Mouse (Mus musculus) cerebellum, postnatal 36 days (tissue): ENCODE measurements at regions not wholly inside any gene's neighbourhood (a gene's known extent, or its start where the extent isn't known, plus 50 kb on each side); places are given as distances from the start of the nearest gene placed in this dataset.

Experiments used
- DNase-seq, 2 experiments: peaks; one replicate each; pipeline ENCODE4 v3.0.0; 2021 to 2022; ENCODE audit warnings: mixed read lengths in 2 of 2

DNA sequence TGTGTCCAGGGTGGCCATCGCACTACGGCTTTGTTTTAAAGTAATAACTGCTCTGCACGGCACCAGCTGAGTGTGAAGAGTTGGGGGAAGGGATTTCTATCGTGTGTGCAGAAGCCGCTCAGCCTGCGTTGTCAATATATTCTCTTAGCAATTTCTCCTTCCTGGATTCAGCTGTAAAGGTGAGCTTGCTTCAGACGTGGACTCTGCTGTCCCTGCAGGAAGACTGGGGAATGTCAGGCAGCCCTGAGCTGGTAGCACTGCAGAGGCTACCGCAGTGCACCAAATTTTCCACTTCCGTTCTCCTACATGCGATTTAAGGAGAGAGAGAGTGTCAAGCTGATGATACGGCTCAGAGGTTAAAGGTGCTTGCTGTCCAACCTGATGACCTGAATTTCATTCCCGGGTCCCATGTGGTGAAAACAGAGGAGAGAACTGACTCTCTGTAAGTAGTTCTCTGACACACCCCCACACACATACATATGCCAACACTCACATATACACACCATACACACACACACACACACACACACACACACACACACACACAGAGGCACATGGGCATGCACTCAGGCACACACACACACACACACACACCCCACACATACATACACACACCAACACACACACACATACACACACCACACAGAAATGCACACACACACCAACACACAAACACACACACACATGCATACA is 59.9 kb upstream of the Prelid3b start:
- DNase-seq = peak; percentile 4 to 10

DNA sequence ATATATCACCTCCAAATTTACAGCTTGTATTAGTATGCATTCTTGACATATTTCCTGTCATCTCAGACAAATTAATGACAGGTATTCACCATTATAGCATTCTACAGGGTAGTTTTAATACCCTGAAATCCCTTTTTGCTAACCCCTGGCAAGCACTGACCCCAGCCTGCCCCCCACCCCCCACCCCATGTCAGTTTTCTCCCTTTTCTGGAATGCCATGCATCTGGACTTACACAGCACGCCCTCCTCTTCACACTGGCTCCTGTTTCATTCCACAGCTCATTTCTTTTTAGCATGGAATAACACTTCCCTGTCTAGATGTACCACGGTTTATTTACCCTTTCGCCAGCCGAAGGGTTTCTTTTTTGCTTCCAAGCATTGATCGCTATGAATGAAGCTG is 67.8 kb upstream of the Prelid3b start:
- DNase-seq = no peak

DNA sequence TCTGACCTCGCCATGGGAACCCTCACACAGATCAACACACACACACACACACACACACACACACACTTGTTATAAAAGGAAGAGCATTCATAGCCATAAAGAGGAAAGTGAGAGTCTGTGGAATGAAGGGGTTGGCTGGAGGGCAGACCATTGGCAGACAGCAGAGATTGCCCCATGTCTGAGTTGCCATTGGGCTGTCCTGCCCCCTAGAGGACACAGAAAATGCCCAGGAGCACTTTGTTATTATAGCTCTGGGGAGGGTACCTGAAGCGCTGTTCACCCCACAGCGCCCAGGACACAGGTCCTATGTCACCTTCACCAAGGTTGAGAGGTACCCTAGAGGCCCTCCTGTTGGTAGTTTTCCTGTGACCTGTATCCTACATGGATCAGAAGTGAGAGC is 74.3 kb upstream of the Prelid3b start:
- no peak for DNase-seq

DNA sequence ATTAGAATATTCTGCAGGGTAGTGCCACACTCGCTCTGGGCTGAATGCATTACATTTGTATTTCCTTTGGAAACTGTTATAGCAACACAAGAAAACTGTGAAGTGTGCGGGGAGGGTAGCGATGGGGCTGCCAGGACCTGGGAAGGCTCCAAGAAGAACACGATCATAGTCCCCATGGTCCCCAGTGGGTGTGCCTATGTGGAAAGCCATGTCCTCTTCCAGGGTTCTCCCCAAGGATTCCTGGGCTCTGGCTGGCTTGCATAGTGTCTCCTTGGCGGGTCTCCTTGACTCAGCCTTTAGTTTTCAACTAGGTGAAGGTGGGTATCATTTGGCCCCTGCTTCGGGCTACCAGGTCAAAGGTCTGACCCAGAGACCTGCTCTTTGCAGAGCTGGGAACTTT is 74.8 kb upstream of the Prelid3b start:
- DNase-seq = no peak

DNA sequence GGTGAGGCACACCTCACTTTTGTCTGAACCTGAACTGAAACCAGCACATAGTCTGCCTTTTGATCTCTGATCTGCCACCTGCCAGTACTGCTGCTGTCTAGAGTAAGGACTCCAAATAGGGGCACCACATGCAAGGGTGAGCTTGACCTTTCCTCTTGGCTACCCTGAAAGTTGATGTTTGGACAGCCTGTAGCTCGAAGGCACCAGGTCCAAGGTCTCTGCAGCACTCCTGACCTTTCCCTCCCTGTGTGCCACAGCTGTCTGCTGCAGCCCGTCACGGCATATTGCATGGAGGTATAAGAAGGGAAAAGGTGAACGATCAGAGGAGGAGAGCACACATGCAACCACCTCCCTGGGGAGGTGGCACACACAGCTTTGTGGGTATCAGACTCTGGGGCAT is 75.9 kb upstream of the Prelid3b start:
- DNase-seq = no peak

GRCm38 (mm10) chr2:174555778-174556177 is 82.9 kb upstream of the Prelid3b start:
- no peak for DNase-seq

DNA sequence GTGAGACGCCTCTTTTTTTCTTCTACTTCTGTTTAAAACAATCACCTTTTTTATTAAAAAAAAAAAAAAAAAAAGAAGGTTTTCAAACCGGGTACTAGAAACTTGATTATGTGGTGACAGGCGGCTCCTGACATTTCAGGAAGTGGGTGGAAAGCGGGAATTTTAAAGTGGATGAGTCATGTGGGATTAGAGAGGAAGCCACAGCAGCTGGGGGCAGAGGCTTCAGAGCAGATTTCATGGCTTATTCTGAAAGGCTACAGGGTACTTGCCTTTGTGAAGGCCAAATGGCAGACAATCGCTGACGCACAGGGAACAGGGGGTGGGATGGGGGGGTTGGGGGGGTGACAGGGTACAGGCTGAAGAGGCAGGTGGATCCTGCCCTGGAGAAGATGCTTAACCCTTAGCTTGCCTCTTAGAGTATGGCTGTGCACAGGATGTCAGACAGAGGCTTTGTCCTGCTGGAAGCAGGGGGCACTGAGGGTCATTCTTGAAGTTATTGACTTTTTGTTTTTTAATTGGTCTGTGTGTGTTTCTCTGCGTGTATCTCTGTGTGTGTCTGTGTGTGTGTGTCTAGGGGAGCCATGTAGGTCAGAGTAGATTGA is 81.4 kb upstream of the Zfp831 start:
- DNase-seq = no peak

DNA sequence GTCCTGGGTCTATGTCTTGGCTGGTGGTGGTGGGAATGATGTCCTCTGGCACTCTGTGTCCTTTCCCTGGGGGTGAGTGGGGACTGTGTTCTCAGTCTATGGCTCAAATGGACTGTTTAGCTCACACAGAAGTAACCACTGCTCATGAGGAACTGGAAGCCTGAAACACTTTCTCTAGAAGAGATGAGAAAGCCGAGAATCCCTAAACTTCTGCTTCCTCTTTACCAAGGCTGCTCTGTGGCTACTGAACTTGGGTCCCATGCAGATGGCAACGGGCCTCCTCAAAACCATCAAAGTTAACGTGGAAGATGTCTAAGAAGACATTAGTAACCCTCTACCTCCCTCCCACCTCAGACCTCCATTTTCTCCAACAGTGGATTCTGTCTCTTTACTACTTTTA is 79.4 kb upstream of the Zfp831 start:
- DNase-seq = no peak

DNA sequence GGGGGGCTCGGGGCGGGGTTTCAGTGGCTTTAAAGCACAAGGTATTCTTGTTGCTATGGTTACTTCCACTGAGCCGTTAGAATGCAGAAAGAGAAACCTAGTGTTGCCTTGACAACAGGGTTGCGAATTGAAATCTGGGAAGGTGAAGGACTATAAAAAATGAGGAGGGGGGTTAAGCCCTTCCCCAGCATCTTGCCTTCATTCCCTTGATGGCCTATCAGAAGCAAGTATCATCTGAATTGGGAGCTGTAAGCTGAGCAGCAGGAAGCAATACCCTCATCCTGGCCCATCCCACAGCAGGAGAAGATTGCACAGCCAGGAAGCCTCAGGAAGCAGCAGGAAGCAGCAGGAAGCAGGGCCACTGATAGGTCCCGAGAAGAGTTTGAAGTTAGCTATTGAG is 78.5 kb upstream of the Zfp831 start:
- no peak for DNase-seq

- DNase-seq = no peak
These were observed 77.4 kb upstream of the Zfp831 start for GRCm38 (mm10) chr2:174565891-174566290.

GRCm38 (mm10) chr2:174566752-174567151 is 76.6 kb upstream of the Zfp831 start:
- DNase-seq = no peak

DNA sequence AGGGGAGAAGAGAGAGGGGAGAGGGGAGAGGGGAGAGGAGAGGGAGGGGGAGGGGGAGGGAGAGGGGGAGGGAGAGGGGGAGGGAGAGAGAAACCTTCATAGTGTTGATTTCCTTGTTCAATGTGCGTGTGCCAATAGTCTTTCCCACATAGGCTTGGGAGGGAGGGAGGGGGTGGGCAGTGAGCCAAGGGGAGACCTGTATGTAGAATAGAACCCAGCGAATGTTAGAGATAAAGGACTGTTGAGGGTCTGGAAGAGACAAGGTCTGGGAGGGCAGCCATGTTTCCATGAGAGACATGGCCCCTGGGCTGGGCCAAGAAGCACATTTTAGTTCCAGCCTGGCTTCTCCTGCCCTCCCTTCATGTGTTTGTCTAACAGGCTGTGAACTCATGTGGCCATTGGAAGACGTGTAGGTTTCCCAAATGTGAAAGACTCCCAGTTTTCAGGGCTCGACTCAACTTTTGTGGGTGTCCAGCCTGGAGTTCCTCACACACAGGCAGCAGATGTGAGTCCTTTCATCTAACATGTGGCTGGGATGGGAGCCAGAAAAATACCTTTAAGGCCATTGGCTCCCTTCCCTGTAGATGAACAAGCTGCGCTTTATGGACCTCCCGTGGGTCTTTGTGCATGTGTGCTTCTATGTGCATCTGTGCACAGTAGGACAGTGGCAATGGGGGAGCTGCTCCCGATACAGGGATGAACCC is 68.4 kb upstream of the Zfp831 start:
- DNase-seq = no peak

- no peak for DNase-seq
These were observed 67.8 kb upstream of the Zfp831 start for GRCm38 (mm10) chr2:174575546-174575945.

GRCm38 (mm10) chr2:174580906-174581703 is 62.2 kb upstream of the Zfp831 start:
- DNase-seq = no peak

DNA sequence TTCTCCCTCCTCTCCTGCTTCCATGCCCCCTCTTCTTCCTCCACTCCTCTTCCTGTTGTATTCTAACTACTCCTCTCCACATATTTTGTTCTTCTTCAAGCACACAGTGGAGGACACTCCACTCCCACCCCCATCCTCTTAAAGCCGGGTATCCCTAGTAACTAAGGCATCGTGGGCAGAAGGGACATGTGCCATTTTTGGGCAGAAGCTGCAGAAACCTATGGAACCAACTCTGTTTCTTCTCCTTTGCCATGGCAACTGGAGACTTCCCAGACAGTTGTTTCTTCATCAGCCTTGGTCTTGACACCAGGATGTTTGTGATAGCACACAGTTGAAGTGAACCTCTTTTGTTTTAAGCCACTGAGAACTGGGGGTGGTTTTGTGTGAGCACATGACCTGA is 59.1 kb upstream of the Zfp831 start:
- DNase-seq = no peak
